Mouse (Mus musculus) small intestine, adult 2 months (tissue): ENCODE measurements around the gene Defb25.

Experiments used
- CTCF ChIP-seq: fragments of 200-500 bp; IDR thresholded peaks from 2 replicates; pipeline ENCODE4 v1.5.1; 2012; ENCODE audit warnings: low read depth, mild to moderate bottlenecking, control low read depth, inconsistent platforms, low read length, moderate library complexity, mixed read lengths; ENCODE audit not compliant: insufficient replicate concordance, insufficient read length; ENCODE audit errors: extremely low read depth
- POLR2A ChIP-seq: fragments of 200-500 bp; IDR thresholded peaks from 2 replicates; pipeline ENCODE4 v1.6.1; 2012; ENCODE audit warnings: low read depth, mild to moderate bottlenecking, control low read depth, inconsistent platforms, low read length, moderate library complexity

DNA sequence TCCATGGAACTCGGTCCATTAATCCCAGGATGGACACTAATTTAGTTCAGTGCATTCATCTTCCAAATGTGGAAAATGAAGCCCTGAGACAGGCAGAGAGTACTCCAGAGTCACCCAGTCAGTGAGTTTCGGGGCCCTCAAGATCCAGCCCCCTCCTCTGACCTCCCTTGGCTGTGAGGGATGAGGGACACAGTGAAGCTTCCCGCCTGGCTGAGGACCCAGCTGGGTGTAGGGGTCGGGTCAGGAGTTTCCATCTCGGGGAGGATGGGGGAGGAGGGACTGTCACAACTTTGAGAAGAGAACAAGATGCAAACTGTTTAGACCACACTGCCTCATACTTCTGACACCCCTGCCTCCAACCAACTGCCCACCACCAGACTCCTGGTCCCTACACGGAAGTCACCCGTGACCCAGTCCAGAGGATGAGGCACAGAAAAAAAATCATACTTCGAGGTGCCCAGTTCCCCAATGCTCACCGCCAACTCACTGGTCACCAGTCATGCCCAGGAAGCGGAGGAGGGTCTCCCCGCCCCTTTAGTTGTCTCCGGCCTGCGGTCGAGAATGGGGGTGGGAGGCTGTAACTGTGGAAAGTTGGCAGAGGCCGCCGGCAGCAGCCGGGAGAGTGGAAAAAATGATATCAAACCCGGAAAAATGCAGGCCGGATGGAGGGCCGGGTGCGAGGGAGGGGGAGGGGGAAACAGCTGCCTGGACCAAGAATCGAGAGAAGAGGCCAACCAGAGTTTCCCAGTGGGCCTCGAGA is 13.6 kb upstream of the Defb25 start:
- TF ChIP-seq CTCF = no peak
- no peak for TF ChIP-seq POLR2A
